Mouse (Mus musculus): ENCODE measurements around the gene Morf4l1. TPM values are rescaled to one million over a fixed set of nuclear protein-coding genes. Genes with fewer than 3 reads are reported as not detected.
"Not testable (repeated sequence)": the region's sequence is repeated elsewhere in the genome, so short reads cannot be mapped to it uniquely, and the experiment has no call there.

Morf4l1 gene
- polyA plus RNA-seq, 1 experiment from 2014 or later: 192 TPM

GRCm38 (mm10) chr9:90045191-90045590, 69.4 kb downstream of the Morf4l1 start:
- H3K27me3 ChIP-seq: no peaks in the 10 kb centered on the region
- POLR2A ChIA-PET: no interaction called here
- no peak for TF ChIP-seq CTCF (IDR thresholded peaks at IDR 0.05)
- CTCF ChIA-PET: interaction anchor here (1.1 kb wide), 1 partner anchor 81 kb away, joined by 3 read pairs; no protein-coding TSS in a partner anchor
- DNase-seq (ENCODE audit: low read depth, low spot score): no peak
- in situ Hi-C loops (cut with MboI; ENCODE audit: low pct_unique_long_range_greater_than_20kb): no loop called here
- ATAC-seq: no peak

GRCm38 (mm10) chr9:90042906-90043305, 71.7 kb downstream of the Morf4l1 start:
- DNase-seq (ENCODE audit: low read depth, low spot score); in situ Hi-C loops (cut with MboI; ENCODE audit: low pct_unique_long_range_greater_than_20kb); H3K27me3 ChIP-seq; CTCF ChIA-PET; POLR2A ChIA-PET; ATAC-seq: not testable (repeated sequence)

Other genes starting within 250 kb of the Morf4l1 start
- gene Rasgrf1, start 204.9 kb downstream of the Morf4l1 start, polyA plus RNA-seq (2021): not detected
- 6.5 TPM for gene Ctsh, start 60.6 kb downstream of the Morf4l1 start, polyA plus RNA-seq (2021)
- 7.9 TPM for gene Adamts7, start 48.3 kb upstream of the Morf4l1 start, polyA plus RNA-seq (2021)
- 11.8 TPM for gene Tbc1d2b, start 156.0 kb upstream of the Morf4l1 start, polyA plus RNA-seq (2021)

Data from Patski (cell line).